Mouse (Mus musculus) brain, embryonic 14.5 days (tissue): ENCODE results near the gene Kcnk2.

Source experiments
- CTCF ChIP-seq: fragments of 200-500 bp; IDR thresholded peaks from 2 replicates; pipeline ENCODE4 v1.5.1; 2012; ENCODE audit warnings: inconsistent platforms, mild to moderate bottlenecking, moderate library complexity, borderline replicate concordance; ENCODE audit not compliant: insufficient read depth, insufficient read length; ENCODE audit errors: extremely low read depth
- POLR2A ChIP-seq: fragments of 200-500 bp; IDR thresholded peaks from 2 replicates; pipeline ENCODE4 v1.6.1; 2012; ENCODE audit warnings: mild to moderate bottlenecking, inconsistent platforms, borderline replicate concordance; ENCODE audit not compliant: poor library complexity, insufficient read depth, insufficient read length, severe bottlenecking; ENCODE audit errors: extremely low read depth

DNA sequence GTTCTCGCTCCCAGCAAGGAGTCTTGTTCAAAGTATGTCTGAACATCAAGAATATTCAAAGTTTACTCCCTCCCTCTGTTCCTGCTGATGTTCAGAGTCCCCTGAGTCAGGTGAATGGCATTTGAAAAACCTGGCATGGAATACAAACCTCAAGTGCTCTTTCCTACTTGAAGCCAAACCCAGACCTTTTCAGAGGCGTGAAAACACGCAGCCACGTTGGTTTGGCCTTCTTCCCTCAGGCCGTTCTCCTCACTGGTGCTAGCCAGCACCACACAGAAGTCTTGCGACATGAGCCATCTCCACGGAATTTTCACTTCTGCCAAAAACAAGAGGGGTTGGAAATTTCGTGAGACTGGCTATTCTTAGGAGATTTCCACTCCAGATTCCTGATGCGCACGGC lies 3.1 kb upstream of the Kcnk2 start:
- TF ChIP-seq CTCF (no peak), POLR2A (no peak)
